Mouse (Mus musculus) hindbrain, embryonic 14.5 days (tissue): ENCODE data around the gene Pyy. TPM values are rescaled to one million over a fixed set of nuclear protein-coding genes. Genes with fewer than 3 reads are reported as not detected.

Source experiments
- ATAC-seq: fragments of 200-750 bp; cut with Nextera tagmentation; 2 replicates; pipeline ENCODE4 v1.8.0; 2017; ENCODE audit warnings: moderate number of reproducible peaks, mild to moderate bottlenecking, moderate TSS enrichment, moderate library complexity; ENCODE audit not compliant: low FRiP score
- DNase-seq: peaks from one replicate; pipeline ENCODE4 v3.0.0-alpha.2; 2015; ENCODE audit warnings: low spot score
- H3K27ac ChIP-seq: fragments of 300-500 bp; sonication (generic); 2 replicates; pipeline ENCODE4 v1.5.1; 2014; ENCODE audit warnings: mild to moderate bottlenecking, moderate library complexity
- H3K27me3 ChIP-seq: fragments of 300-500 bp; sonication (generic); 2 replicates; pipeline ENCODE4 v1.6.1; 2014; ENCODE audit warnings: mild to moderate bottlenecking, low read length, mixed read lengths; ENCODE audit not compliant: control insufficient read depth, insufficient read depth
- H3K36me3 ChIP-seq: fragments of 300-500 bp; sonication (generic); replicated peaks from 2 replicates; pipeline ENCODE4 v1.6.1; 2014; ENCODE audit not compliant: control insufficient read depth, insufficient read depth
- H3K4me1 ChIP-seq: fragments of 300-500 bp; sonication (generic); replicated peaks from 2 replicates; pipeline ENCODE4 v1.6.1; 2014; ENCODE audit warnings: antibody characterized with exemption, low read length, mixed read lengths; ENCODE audit not compliant: control insufficient read depth, insufficient read depth
- H3K4me2 ChIP-seq: fragments of 300-500 bp; sonication (generic); replicated peaks from 2 replicates; pipeline ENCODE4 v1.6.1; 2014; ENCODE audit warnings: mild to moderate bottlenecking, moderate library complexity
- H3K4me3 ChIP-seq: fragments of 300-500 bp; sonication (generic); replicated peaks from 2 replicates; pipeline ENCODE4 v1.5.1; 2014; ENCODE audit warnings: mild to moderate bottlenecking, low read length
- H3K9ac ChIP-seq: fragments of 300-500 bp; sonication (generic); 2 replicates; pipeline ENCODE4 v1.6.1; 2014
- H3K9me3 ChIP-seq: fragments of 300-500 bp; sonication (generic); 2 replicates; pipeline ENCODE4 v1.6.1; 2016; ENCODE audit warnings: low read length; ENCODE audit not compliant: control insufficient read depth
- WGBS: fragments of 180-500 bp; shearing (Covaris S2); extraction: QIAGEN DNeasy Blood & Tissue Kit; methylation state at CpG from one replicate; pipeline ENCODE4 v1.1.7; 2014; 5-methylcytosine and 5-hydroxymethylcytosine counted together
- polyA plus RNA-seq: library from polyadenylated mRNA; unstranded; fragments of >200 nt; fragmentation: Nextera tagmentation; extraction: Ambion mirVana; gene quantifications from 2 replicates; pipeline ENCODE4 v1.2.1, GENCODE M21; 2014

The Pyy gene
- polyA plus RNA-seq, 1 experiment from 2014 or later, result 4.3 TPM

- Histone ChIP-seq H3K27ac (no peak overlapping the region), H3K4me3 (no peak overlapping the region), H3K4me1 (no peaks in the 10 kb centered on the region; the same call in 1 of the 2 replicates), H3K9me3 (no peaks in the 10 kb centered on the region), H3K4me2 (no peak overlapping the region), H3K36me3 (no peaks in the 10 kb centered on the region), H3K9ac (no peak overlapping the region), H3K27me3 (peaks cover 32% of the 10 kb centered on the region)
- 3% methylated on average over 5 of the region's 5 CpGs for WGBS
- DNase-seq, result peak; percentile 84
- no peak for ATAC-seq
These were observed 32.9 kb upstream of the Pyy start for GRCm38 (mm10) chr11:102140508-102140907.

- peak; percentile 78 for DNase-seq
- H3K9ac ChIP-seq, result 0 out of 2 replicates have a peak overlapping the region, but pooled peaks have one; percentile 32
- ATAC-seq, result peak; percentile 65; the same call in 1 of the 2 replicates
- peak overlapping the region; percentile 52 for H3K4me2 ChIP-seq
- no peaks in the 10 kb centered on the region for H3K36me3 ChIP-seq
- no peaks in the 10 kb centered on the region for H3K4me1 ChIP-seq
- H3K4me3 ChIP-seq, result peak overlapping the region; percentile 14; the same call in 1 of the 2 replicates
- no peaks in the 10 kb centered on the region for H3K9me3 ChIP-seq
- peaks cover 11% of the 10 kb centered on the region for H3K27me3 ChIP-seq
- under 1% methylated on average over 18 of the region's 18 CpGs for WGBS
- H3K27ac ChIP-seq, result no peak overlapping the region
These were observed 30.8 kb upstream of the Pyy start for GRCm38 (mm10) chr11:102138447-102138740.

- WGBS, result 44% methylated on average over 13 of the region's 13 CpGs
- no peaks in the 10 kb centered on the region for H3K4me1 ChIP-seq
- H3K27me3 ChIP-seq, result peaks cover 5% of the 10 kb centered on the region
- no peak for DNase-seq
- no peaks in the 10 kb centered on the region for H3K9me3 ChIP-seq
- H3K9ac ChIP-seq, result 0 out of 2 replicates have a peak overlapping the region, but pooled peaks have one; percentile 32
- H3K27ac ChIP-seq, result no peak overlapping the region
- peak overlapping the region; percentile 14; the same call in 1 of the 2 replicates for H3K4me3 ChIP-seq
- peak overlapping the region; percentile 52 for H3K4me2 ChIP-seq
- no peak; the same call in 1 of the 2 replicates for ATAC-seq
- H3K36me3 ChIP-seq, result no peaks in the 10 kb centered on the region
These were observed 30.2 kb upstream of the Pyy start for GRCm38 (mm10) chr11:102137625-102138446.

GRCm38 (mm10) chr11:102134516-102134915, 26.9 kb upstream of the Pyy start:
- no peaks in the 10 kb centered on the region for H3K9me3 ChIP-seq
- WGBS, result 19% methylated on average over 4 of the region's 4 CpGs
- ATAC-seq (no peak), DNase-seq (no peak)
- H3K4me1 ChIP-seq, result no peaks in the 10 kb centered on the region
- H3K36me3 ChIP-seq, result no peaks in the 10 kb centered on the region
- no peak overlapping the region for H3K4me3 ChIP-seq
- H3K4me2 ChIP-seq, result no peak overlapping the region
- no peak overlapping the region for H3K9ac ChIP-seq
- H3K27ac ChIP-seq, result no peak overlapping the region
- no peaks in the 10 kb centered on the region; the same call in 1 of the 2 replicates for H3K27me3 ChIP-seq

GRCm38 (mm10) chr11:102117386-102117785, 9.8 kb upstream of the Pyy start:
- Histone ChIP-seq H3K9me3 (no peaks in the 10 kb centered on the region), H3K9ac (no peak overlapping the region), H3K27ac (no peak overlapping the region), H3K4me2 (no peak overlapping the region), H3K4me3 (no peak overlapping the region), H3K27me3 (no peaks in the 10 kb centered on the region), H3K4me1 (no peaks in the 10 kb centered on the region), H3K36me3 (no peaks in the 10 kb centered on the region)
- DNase-seq (no peak), ATAC-seq (no peak)
- WGBS, result 92% methylated on average over 6 of the region's 6 CpGs

GRCm38 (mm10) chr11:102116241-102116640, 8.6 kb upstream of the Pyy start:
- no peaks in the 10 kb centered on the region for H3K9me3 ChIP-seq
- H3K36me3 ChIP-seq, result no peaks in the 10 kb centered on the region
- H3K4me3 ChIP-seq, result no peak overlapping the region
- no peak for DNase-seq
- H3K27me3 ChIP-seq, result no peaks in the 10 kb centered on the region
- H3K27ac ChIP-seq, result no peak overlapping the region
- ATAC-seq, result no peak
- no peaks in the 10 kb centered on the region for H3K4me1 ChIP-seq
- H3K9ac ChIP-seq, result no peak overlapping the region
- H3K4me2 ChIP-seq, result no peak overlapping the region
- 85% methylated on average over 8 of the region's 8 CpGs for WGBS

- Histone ChIP-seq H3K9ac (no peak overlapping the region), H3K9me3 (no peaks in the 10 kb centered on the region), H3K27me3 (peaks cover 31% of the 10 kb centered on the region), H3K4me1 (no peaks in the 10 kb centered on the region), H3K27ac (no peak overlapping the region), H3K4me3 (no peak overlapping the region), H3K36me3 (no peaks in the 10 kb centered on the region), H3K4me2 (no peak overlapping the region)
- 85% methylated on average over 5 of the region's 5 CpGs for WGBS
- ATAC-seq (no peak), DNase-seq (no peak)
These were observed 3.9 kb upstream of the Pyy start for GRCm38 (mm10) chr11:102111576-102111975.

GRCm38 (mm10) chr11:102106911-102107310, 721 bp downstream of the Pyy start:
- no peak overlapping the region for H3K9ac ChIP-seq
- H3K27ac ChIP-seq, result no peak overlapping the region
- DNase-seq (no peak), ATAC-seq (no peak)
- no peak overlapping the region for H3K4me2 ChIP-seq
- H3K9me3 ChIP-seq, result no peaks in the 10 kb centered on the region
- 2% methylated on average over 21 of the region's 21 CpGs for WGBS
- H3K4me3 ChIP-seq, result no peak overlapping the region; the same call in 1 of the 2 replicates
- no peaks in the 10 kb centered on the region for H3K4me1 ChIP-seq
- H3K36me3 ChIP-seq, result no peaks in the 10 kb centered on the region
- peaks cover 64% of the 10 kb centered on the region for H3K27me3 ChIP-seq

GRCm38 (mm10) chr11:102102485-102103258, 5.0 kb downstream of the Pyy start:
- no peak overlapping the region for H3K9ac ChIP-seq
- WGBS, result 22% methylated on average over 17 of the region's 17 CpGs
- no peaks in the 10 kb centered on the region for H3K4me1 ChIP-seq
- no peak for ATAC-seq
- no peak overlapping the region for H3K27ac ChIP-seq
- peak; percentile 83 for DNase-seq
- peaks cover 44% of the 10 kb centered on the region for H3K27me3 ChIP-seq
- H3K4me3 ChIP-seq, result no peak overlapping the region
- H3K36me3 ChIP-seq, result no peaks in the 10 kb centered on the region
- H3K9me3 ChIP-seq, result no peaks in the 10 kb centered on the region
- H3K4me2 ChIP-seq, result no peak overlapping the region
